Mouse (Mus musculus) ES-Bruce4 (cell line): ENCODE results near the gene Hist2h3b.

Source experiments
- CTCF ChIP-seq: IDR thresholded peaks from one replicate; pipeline ENCODE4 v1.8.1; 2011; ENCODE audit warnings: low read depth, low read length
- POLR2A ChIP-seq: IDR thresholded peaks from one replicate; pipeline ENCODE4 v1.8.1; 2011; ENCODE audit warnings: low read length; ENCODE audit not compliant: insufficient read depth

GRCm38 (mm10) chr3:96312341-96313098 is 44.1 kb downstream of the Hist2h3b start:
- TF ChIP-seq CTCF (no peak), POLR2A (no peak)
